Mouse (Mus musculus): ENCODE data around the gene Hsd17b6. TPM values are rescaled to one million over a fixed set of nuclear protein-coding genes. Genes with fewer than 3 reads are reported as not detected.

The Hsd17b6 gene
- total RNA-seq, 1 experiment from 2014 or later: not detected

DNA sequence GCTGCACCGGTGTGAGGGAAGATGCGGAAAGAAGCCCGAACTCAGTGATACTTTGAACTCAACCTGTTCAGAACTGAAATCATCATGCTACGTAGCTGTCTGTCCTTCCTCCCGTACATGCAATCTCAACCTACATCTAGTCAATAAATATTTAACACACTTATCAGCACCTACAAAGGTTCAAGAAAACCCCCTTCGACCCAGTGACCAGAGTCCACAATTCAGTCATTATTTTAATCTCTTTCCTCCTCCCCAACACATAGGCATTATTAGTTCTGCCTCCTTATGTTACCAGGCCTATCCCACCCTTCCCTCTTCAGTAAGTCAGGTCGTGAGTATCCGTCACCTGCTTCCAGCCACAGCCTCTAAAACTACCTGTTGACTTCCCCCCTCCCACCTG, 1.9 kb downstream of the Hsd17b6 start:
- no peak for DNase-seq

DNA sequence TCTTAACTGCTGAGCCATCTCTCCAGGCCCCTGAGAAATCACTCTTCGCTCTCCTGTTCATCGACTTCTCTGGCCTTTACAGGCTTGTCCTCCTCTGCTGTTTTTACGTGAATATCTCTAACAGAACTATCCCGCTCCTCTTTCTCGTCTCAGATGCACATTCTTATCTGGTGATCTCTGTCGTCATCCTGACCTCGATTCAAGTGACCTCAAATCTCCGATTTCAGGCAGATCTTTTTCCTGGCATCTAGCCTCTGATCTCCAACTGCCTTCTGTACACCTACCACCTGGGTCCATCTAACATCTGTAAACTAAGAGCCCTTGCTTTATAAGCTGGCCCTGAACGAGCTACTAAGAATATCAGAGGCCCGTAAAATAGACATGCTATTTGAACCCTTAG, 2.5 kb downstream of the Hsd17b6 start:
- DNase-seq: no peak

DNA sequence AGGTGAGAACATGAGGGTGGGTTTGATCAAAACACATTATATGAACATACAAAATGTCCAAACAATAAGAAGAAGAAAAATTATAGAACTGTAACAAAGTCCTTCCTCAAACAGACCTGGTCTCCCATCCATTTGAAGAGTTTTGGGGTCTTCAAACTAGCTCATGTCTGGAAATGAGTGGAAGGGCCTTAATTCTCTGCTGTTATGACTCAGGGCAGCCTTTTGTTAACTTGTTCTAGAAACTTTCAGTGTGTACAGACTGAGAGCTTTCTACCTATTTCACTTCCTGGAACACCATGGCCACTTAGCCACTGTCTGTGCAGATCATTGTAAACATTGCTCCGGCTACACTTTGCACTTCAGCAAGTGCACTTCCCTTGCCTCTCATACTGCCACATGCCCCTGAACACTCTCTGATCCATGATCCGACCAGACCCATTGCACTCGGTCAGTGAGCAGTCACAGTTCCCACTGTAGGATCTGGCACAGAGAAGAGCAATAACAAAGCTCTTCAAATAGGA, 4.1 kb downstream of the Hsd17b6 start:
- DNase-seq: no peak

- no peak for DNase-seq
These were observed 9.2 kb downstream of the Hsd17b6 start for GRCm38 (mm10) chr10:127998260-127998659.

- no peak for DNase-seq
These were observed 10.7 kb downstream of the Hsd17b6 start for GRCm38 (mm10) chr10:127996690-127997089.

DNA sequence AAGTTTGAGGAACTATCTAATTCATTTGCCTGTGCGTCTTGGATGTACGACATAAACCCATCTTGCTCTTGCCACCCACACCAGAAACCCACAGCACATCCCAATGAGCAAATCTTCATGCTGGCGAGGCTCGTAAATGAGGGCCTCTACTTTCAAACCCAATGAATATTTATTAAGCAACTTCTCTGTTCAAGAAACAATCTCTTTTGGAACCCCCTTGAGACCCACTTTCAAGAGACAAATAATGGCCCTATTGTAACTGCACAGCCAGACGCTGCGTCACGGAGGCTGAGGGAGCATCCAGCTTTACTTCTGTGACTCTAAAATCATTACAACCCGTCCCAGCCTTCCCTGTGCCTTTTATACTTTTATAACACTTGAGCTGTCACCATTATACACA, 21.8 kb downstream of the Hsd17b6 start:
- DNase-seq: no peak

DNA sequence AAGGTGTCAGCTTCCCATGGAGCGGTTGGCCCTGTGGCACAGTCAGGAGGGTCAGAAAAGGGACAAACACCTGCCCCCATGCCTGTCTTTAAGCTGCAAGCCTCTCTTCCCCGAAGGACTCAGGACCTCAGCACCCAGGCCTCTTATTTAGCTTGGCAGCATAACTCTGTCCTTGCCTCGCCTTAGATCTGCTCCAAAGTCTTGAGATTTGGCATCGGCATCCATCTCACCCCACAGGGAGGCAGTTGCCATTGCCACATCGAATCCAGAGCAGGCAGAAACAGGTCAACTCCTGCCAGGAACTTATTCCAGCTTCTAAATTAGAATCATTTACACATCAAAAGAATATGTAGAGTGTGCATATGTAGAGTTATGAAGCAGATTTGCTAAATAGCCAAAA, 22.8 kb downstream of the Hsd17b6 start:
- DNase-seq: peak; percentile 6

GRCm38 (mm10) chr10:127975503-127975902, 31.9 kb downstream of the Hsd17b6 start:
- DNase-seq: no peak

DNA sequence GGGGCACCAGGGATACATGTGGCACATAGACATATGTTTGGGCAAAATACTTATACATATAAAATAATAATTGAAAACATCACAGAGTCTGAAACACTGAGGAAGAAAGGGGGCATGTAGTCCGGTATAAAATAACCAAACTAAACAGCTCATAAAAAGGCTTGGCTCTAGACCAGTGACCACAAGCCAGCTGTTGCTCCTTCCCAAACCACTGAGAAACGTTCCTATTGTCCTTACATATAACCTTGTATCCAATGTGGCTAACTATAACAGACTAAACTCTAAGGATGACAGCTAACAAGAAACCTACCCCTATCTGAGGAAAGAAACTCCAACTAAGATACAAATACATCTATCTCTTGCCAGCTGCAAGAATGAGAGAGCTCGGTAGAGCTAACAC, 33.3 kb downstream of the Hsd17b6 start:
- DNase-seq: no peak

- DNase-seq: no peak
These were observed 36.3 kb downstream of the Hsd17b6 start for GRCm38 (mm10) chr10:127971135-127971534.

DNA sequence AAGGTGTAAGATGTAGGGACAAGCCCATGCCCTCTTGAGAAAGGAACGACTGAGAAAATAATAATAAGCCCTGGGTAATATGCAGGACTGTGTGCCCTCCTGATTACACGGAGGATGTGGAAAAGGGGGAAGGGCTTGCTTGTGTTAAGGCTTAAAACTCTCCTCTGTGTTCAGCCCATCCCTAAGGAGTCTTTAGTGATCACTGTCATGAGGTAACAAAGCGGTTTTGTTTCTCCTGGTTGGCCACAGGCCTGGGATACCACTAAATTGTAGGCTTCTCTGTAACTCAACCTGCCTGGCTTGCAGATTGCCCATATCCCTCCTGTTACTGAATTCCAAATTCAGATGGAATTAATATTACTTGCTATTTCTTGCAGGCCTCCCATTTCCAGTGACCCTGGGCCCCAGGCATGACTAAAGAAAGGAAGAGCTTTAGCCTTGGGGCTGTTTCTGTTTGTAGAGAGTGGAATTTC, 37.0 kb downstream of the Hsd17b6 start:
- DNase-seq: no peak

- DNase-seq: no peak
These were observed 37.6 kb downstream of the Hsd17b6 start for GRCm38 (mm10) chr10:127969820-127970219.

- no peak for DNase-seq
These were observed 40.9 kb downstream of the Hsd17b6 start for GRCm38 (mm10) chr10:127966506-127966905.

- no peak for DNase-seq
These were observed 43.4 kb downstream of the Hsd17b6 start for GRCm38 (mm10) chr10:127964004-127964403.

- DNase-seq: no peak
These were observed 45.0 kb downstream of the Hsd17b6 start for GRCm38 (mm10) chr10:127962451-127962850.

DNA sequence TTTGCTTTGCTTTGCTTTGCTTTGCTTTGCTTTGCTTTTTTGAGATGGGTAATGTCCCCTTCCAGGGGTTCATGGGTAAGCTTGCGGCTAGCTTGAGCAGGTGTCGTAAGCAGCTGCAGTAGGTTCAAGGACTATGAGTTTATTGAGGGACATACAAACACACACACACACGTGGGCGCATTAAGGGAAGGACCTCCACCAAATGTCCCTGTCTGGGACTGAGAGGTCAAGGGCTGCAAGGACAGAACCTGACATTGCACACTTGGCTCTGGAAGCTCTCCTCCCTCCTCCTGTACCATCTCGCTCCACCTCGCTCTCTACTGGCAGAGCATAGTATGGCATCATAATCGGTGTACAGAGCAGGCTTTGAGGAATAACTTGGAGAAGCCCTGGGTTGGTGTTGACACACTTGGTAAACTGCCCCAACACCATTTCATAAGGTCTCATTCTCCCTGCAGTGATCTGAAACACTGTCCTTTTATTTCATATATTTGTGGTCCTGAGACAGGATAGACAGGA, 48.2 kb downstream of the Hsd17b6 start:
- no peak for DNase-seq

GRCm38 (mm10) chr10:127956168-127956816, 51.1 kb downstream of the Hsd17b6 start:
- DNase-seq: peak; percentile 78

DNA sequence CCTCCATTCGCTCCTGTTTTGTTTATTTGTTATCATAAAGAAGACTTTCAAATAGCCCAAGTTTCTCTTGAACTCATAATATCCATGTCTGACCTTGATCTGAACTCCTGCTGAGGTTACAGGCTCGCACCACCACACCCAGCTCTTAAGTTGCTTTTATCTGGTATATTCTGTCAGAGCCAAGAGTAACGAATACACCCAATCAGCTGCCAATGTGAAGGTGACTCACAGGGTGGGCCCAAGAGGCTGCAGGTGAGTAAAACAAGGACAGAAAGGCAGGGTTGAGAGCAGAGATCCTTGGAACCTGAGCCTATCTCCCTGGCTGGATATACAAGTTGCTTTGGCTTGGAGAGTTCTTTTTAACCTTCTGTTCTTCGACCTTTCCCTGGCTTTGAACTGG, 52.4 kb downstream of the Hsd17b6 start:
- no peak for DNase-seq

DNA sequence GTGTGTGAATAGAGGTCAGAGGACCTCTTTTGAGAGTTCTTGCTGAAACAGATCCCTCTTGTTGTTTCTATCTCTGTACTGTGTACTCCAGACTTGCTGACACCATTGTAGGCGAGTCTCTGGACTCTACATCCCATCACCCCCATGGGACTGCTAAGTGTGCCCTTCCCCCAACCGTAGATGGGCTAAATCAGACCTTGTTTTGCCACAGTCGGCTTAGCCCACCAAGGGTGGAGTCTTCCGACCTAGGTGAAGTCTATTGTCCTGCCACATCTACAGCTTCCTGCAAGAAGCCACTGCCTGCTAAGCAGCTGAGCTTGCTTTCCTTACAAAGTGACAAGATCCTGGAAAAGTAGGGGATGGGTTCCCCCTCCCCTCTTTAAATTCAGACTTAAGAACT, 55.6 kb downstream of the Hsd17b6 start:
- DNase-seq: no peak

GRCm38 (mm10) chr10:127951390-127951789, 56.0 kb downstream of the Hsd17b6 start:
- no peak for DNase-seq

- DNase-seq: no peak
These were observed 57.7 kb downstream of the Hsd17b6 start for GRCm38 (mm10) chr10:127949596-127950130.

DNA sequence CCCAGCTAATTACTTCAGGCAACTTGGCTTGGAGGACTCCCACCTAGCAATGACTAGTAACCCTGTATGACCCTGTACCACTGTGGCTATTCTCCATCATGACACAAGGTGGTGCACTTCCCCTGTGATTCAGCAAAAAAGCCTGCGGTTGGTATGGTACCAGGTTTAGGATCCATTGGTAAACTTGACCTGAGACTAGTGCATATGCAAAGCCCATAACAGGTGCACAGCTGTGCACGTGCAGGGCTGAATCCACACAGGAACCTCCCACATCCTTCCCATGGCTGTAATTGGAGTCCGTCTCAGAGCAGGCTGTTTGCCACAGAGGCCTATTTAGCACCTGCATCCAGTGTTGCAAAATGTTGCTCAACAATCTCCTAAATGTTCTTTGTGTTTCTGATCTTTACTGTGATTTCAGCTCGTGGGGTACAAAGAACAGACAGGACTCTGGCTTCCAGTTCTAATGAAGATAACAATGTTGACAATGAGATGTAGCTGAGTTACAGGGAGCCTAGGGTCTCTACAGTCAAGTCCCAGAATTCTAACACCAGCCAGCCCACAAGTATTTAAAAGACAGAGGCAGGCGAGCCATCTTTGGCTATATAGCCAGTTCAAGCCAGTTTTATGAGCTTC, 61.9 kb downstream of the Hsd17b6 start:
- peak; percentile 16 for DNase-seq
